Mouse (Mus musculus): Measurements from ENCODE around the gene Ahcy. TPM values are rescaled to one million over a fixed set of nuclear protein-coding genes. Genes with fewer than 3 reads are reported as not detected.
A peak's percentile ranks its signal among the peaks of the same experiment; 100 is the strongest.
"Not testable (repeated sequence)": the region's sequence is repeated elsewhere in the genome, so short reads cannot be mapped to it uniquely, and the experiment has no call there.

Ahcy gene
- total and polyA plus RNA-seq, 2 experiments from 2014 or later = 31.1 to 68.0 TPM

DNA sequence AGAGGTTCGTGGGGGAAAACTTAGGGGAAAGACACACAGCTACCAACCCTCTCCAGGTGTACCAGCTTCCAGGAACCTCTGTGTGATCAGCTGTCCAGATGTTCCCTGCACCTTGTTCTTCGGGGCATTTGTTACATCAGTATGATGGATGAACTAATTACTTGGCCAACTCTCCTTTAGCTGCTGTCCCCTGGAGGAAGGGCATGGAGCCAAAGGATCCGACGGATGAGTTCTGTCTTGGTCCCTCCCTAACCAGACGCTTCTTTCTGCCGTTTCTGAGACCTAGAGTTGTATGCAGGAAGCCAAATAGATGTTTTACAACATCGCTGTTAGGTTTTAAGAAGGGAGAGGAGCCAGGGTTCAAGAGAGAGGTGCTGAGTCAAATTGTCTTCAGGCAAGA lies 43.5 kb downstream of the Ahcy start:
- Histone ChIP-seq H3K4me3 (ENCODE audit: low read length) (no peak overlapping the region), H3K9ac (replicated peaks; ENCODE audit: low read length) (no peak overlapping the region), H3K9me3 (ENCODE audit: low read length) (no peaks in the 10 kb centered on the region), H3K36me3 (ENCODE audit: insufficient read depth, low read length) (no peaks in the 10 kb centered on the region), H3K4me1 (ENCODE audit: insufficient read depth, low read length) (no peaks in the 10 kb centered on the region), H3K4me2 (ENCODE audit: low read depth, low read length) (no peak overlapping the region), H3K27me3 (ENCODE audit: insufficient read depth, low read length) (no peaks in the 10 kb centered on the region), H3K27ac (no peak overlapping the region)
- no peak for TF ChIP-seq CTCF (IDR thresholded peaks at IDR 0.05; ENCODE audit: low read depth)
- DNase-seq (ENCODE audit: low spot score) (peak; percentile 15), ATAC-seq (no peak)
- 39% methylated on average over 7 of the region's 7 CpGs for WGBS

DNA sequence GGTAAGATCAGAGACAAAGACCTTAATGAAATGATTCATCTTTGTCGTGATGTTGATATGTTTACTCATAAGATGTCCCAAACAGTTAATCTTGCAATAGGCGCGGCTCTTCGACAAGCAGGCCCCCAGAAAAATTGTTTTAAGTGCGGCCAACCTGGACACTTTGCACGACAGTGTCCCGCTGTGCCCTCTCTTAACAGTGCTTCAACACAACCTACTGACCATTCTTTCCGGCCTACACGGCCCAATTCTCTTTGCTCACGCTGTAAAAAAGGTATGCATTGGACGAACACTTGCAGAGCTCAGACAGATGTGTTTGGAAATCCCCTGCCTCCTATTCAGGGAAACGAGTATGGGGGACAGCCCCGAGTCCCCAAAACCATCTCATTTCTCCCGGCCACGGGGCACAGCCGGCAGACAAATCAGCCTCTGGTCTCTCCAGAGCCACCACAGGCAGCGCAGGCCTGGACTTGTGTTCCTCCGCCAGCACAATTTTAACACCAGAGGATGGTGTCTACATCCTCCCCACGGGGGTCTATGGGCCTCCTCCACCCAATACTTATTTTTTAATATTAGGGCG lies 54.0 kb downstream of the Ahcy start:
- peak overlapping the region; percentile 98; the same call in 1 of the 2 replicates for H3K4me2 ChIP-seq (ENCODE audit: low read depth, low read length)
- not testable (repeated sequence) for DNase-seq (ENCODE audit: low spot score); H3K9me3 ChIP-seq (ENCODE audit: low read length); H3K36me3 ChIP-seq (ENCODE audit: insufficient read depth, low read length); H3K9ac ChIP-seq (replicated peaks; ENCODE audit: low read length); H3K4me3 ChIP-seq (ENCODE audit: low read length); H3K4me1 ChIP-seq (ENCODE audit: insufficient read depth, low read length); H3K27ac ChIP-seq; ATAC-seq; H3K27me3 ChIP-seq (ENCODE audit: insufficient read depth, low read length)
- WGBS = 30% methylated on average over 20 of the region's 20 CpGs

DNA sequence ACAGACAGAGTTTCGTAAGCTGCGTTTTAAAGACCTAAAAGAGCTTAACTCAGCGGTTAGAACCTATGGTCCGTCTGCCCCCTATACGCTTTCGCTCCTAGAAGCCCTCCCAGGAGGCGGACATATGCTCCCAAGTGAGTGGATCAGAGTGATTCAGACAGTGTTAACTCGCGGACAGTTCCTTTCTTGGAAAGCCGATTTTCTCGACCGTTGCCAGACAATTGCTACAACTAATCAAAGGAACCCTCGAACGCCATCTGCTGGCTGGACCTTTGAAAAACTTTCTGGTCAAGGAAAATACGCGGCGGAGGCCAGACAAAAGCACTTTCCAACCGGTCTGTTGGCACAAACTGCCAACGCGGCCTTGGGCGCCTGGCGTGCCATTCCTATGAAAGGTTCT lies 54.6 kb downstream of the Ahcy start:
- H3K27me3 ChIP-seq (ENCODE audit: insufficient read depth, low read length) = no peaks in the 10 kb centered on the region
- H3K9me3 ChIP-seq (ENCODE audit: low read length) = no peaks in the 10 kb centered on the region
- H3K4me3 ChIP-seq (ENCODE audit: low read length) = peak overlapping the region; percentile 49
- TF ChIP-seq CTCF (IDR thresholded peaks at IDR 0.05; ENCODE audit: low read depth) = peak; percentile 78
- H3K4me1 ChIP-seq (ENCODE audit: insufficient read depth, low read length) = no peaks in the 10 kb centered on the region
- WGBS = under 1% methylated on average over 22 of the region's 22 CpGs
- no peaks in the 10 kb centered on the region for H3K36me3 ChIP-seq (ENCODE audit: insufficient read depth, low read length)
- H3K4me2 ChIP-seq (ENCODE audit: low read depth, low read length) = peak overlapping the region; percentile 98
- peak overlapping the region; percentile 80 for H3K27ac ChIP-seq
- DNase-seq (ENCODE audit: low spot score) (peak; percentile 97), ATAC-seq (peak; percentile 87)
- H3K9ac ChIP-seq (replicated peaks; ENCODE audit: low read length) = peak overlapping the region; percentile 55

DNA sequence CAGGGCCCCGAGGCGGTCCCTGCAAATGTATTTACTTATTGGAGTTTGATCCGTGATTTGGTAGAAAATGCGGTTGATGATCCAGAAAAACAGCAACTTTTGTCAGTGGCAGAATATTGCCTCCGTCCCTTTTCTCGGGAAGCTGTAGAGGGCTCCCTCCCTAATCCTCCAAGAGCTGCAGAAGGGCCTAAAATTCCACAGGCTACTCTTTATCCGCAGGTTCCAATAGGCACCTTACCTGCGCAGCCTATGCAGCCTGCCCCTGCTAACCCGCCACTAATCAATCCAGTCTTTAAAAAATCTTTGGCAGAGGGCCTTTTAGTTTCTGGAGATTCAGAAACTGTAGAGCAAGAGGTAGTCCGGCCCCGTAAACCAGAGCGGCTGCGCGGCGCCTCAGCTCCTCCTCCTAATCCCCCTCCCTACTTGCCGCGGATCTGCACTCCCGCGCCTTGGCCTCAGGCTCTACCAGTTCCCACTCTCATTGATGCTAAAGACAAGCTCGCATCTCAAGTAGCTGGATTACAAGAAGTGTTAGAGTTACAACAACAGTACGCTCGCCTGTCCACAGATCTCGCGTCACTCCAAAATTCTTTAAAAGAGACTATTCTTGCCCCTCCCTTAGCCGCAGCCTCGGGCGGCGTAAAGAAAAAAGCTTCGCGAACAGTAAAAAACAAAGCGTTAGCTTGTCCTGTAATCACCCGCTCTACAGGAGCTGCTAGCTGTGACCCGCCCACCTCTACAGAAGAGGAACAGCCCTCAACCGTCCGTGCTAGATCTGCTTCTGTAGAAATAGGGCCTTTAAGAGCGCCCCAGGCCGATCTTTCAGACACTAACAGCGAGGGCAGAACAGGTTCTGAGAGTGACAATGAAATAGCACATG lies 55.3 kb downstream of the Ahcy start:
- Histone ChIP-seq H3K9me3 (ENCODE audit: low read length) (no peaks in the 10 kb centered on the region), H3K4me1 (ENCODE audit: insufficient read depth, low read length) (no peaks in the 10 kb centered on the region), H3K9ac (replicated peaks; ENCODE audit: low read length) (peak overlapping the region; percentile 55), H3K27ac (peak overlapping the region; percentile 80), H3K36me3 (ENCODE audit: insufficient read depth, low read length) (no peaks in the 10 kb centered on the region), H3K4me2 (ENCODE audit: low read depth, low read length) (peak overlapping the region; percentile 98), H3K27me3 (ENCODE audit: insufficient read depth, low read length) (no peaks in the 10 kb centered on the region), H3K4me3 (ENCODE audit: low read length) (peak overlapping the region; percentile 49)
- WGBS = under 1% methylated on average over 38 of the region's 38 CpGs
- TF ChIP-seq CTCF (IDR thresholded peaks at IDR 0.05; ENCODE audit: low read depth) = peak; percentile 35
- DNase-seq (ENCODE audit: low spot score) (peak; percentile 79), ATAC-seq (peak; percentile 96)

DNA sequence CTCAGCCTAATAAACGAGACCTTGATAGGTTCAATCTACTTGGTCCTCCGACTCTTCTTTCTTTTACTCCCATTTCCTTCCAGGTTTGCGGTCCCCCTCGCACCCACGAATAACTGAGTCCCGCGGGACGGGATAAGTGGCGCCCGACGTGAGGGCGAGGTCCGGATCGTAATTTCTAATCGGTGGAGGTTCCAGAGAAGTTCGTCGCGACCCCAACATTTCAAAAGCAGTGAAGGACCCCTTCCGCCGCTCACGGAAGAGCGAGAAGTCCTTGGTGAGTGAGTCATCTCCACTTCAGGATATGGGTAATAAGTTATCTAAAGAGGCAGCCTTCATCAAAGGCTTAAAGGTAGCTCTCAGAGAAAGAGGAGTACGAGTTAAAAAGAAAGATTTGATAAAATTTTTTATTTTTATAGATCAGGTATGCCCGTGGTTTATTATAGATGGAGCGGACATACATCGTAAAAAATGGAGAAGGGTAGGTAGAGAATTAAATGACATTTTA lies 56.0 kb downstream of the Ahcy start, which contains the start of gene Gm14226:
Gm14226 (plus strand) TSS at position 16 of the 505 bp plus-strand sequence.
- not testable (repeated sequence) for ATAC-seq; H3K27me3 ChIP-seq (ENCODE audit: insufficient read depth, low read length); H3K4me1 ChIP-seq (ENCODE audit: insufficient read depth, low read length); H3K36me3 ChIP-seq (ENCODE audit: insufficient read depth, low read length); H3K9me3 ChIP-seq (ENCODE audit: low read length); DNase-seq (ENCODE audit: low spot score)
- WGBS = 1% methylated on average over 24 of the region's 26 CpGs
- Histone ChIP-seq H3K27ac (peak within 1 kb of the TSS; percentile 80), H3K9ac (replicated peaks; ENCODE audit: low read length) (peak within 1 kb of the TSS; percentile 55), H3K4me3 (ENCODE audit: low read length) (peak within 1 kb of the TSS; percentile 49), H3K4me2 (ENCODE audit: low read depth, low read length) (peak within 1 kb of the TSS; percentile 98)

DNA sequence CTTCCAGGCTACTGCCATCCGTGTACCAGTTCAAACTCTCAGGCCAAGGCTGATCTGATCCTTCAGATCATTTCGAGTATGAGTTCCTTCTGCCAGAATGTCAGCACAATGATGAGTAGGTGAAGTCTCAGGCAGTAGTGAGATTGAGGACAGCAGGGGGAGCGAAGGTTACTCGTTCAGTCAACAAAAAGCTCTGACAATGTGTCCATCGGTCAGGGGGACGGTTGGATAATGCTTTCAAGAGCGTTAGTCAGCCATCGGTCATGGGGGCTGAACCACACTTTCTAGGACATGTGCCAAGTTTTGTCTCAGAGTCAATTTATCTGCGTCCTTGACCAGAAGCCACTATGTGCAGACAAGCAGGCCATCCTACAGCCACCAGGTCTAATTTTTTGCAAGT lies 57.5 kb downstream of the Ahcy start:
- H3K4me1 ChIP-seq (ENCODE audit: insufficient read depth, low read length); ATAC-seq; DNase-seq (ENCODE audit: low spot score); H3K36me3 ChIP-seq (ENCODE audit: insufficient read depth, low read length); H3K4me2 ChIP-seq (ENCODE audit: low read depth, low read length); H3K9ac ChIP-seq (replicated peaks; ENCODE audit: low read length); H3K9me3 ChIP-seq (ENCODE audit: low read length); H3K27me3 ChIP-seq (ENCODE audit: insufficient read depth, low read length); H3K4me3 ChIP-seq (ENCODE audit: low read length); H3K27ac ChIP-seq: not testable (repeated sequence)
- WGBS = 19% methylated on average over 5 of the region's 9 CpGs

DNA sequence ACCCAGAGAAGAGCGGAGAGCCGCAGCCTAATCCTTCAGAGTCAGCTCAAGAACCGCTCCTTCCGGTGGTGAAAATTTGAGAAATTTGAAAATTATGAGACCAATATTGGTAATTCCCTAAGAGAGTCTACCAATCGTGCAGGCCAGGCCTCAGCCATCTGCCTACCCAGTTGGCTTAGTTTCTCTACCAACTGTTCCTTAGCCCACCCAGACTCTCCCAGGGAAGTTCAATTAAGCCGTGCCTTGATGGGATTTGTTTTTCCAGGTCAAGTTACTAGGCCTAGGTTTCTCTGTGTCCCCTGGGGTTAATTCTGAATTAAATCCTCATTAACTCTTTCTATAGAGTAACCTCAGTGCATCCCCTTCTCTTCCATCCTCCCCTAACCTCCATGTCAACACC lies 61.3 kb downstream of the Ahcy start:
- TF ChIP-seq CTCF (IDR thresholded peaks at IDR 0.05; ENCODE audit: low read depth) = no peak
- DNase-seq (ENCODE audit: low spot score) (peak; percentile 20), ATAC-seq (no peak)
- Histone ChIP-seq H3K27me3 (ENCODE audit: insufficient read depth, low read length) (no peaks in the 10 kb centered on the region), H3K4me2 (ENCODE audit: low read depth, low read length) (no peak overlapping the region), H3K9ac (replicated peaks; ENCODE audit: low read length) (no peak overlapping the region), H3K4me1 (ENCODE audit: insufficient read depth, low read length) (no peaks in the 10 kb centered on the region), H3K9me3 (ENCODE audit: low read length) (no peaks in the 10 kb centered on the region), H3K36me3 (ENCODE audit: insufficient read depth, low read length) (no peaks in the 10 kb centered on the region), H3K4me3 (ENCODE audit: low read length) (no peak overlapping the region), H3K27ac (no peak overlapping the region)
- WGBS = 70% methylated on average over 6 of the region's 6 CpGs

Data from hindbrain, postnatal 0 days (tissue).